Mouse (Mus musculus): ENCODE measurements around the gene Unc93a.
"Not testable (repeated sequence)": the region's sequence is repeated elsewhere in the genome, so short reads cannot be mapped to it uniquely, and the experiment has no call there.

- TF ChIP-seq POLR2A (IDR thresholded peaks at IDR 0.05; ENCODE audit: borderline replicate concordance, extremely low read depth, insufficient read depth, insufficient read length, poor library complexity, severe bottlenecking); CTCF (IDR thresholded peaks at IDR 0.05; ENCODE audit: borderline replicate concordance, extremely low read depth, insufficient read depth, insufficient read length): not testable (repeated sequence)
These were observed 1.7 kb downstream of the Unc93a start for GRCm38 (mm10) chr17:13129737-13130465.

Measured in brain, embryonic 14.5 days (tissue).